Mouse (Mus musculus): ENCODE measurements around the gene Il17ra.

The Il17ra gene

DNA sequence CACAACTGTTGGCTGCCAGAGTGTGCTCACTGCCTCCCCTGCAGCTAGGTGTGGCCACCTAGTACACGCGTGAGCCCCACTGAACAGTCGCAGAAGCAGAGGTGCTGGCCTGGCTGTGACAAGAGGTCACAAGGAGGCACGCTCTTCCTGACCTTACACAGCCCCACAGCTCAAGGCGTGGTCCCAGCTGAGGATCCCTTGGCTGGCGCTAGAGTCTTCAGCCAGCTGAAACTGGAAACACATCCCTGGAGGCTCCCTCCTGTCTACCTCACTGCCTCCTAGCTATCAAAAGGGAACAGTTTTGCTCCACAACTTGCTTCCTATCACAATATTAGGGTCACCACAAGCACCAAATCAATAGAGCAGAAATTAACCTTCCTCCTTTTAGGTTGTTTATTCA lies 48.2 kb downstream of the Il17ra start:
- no peak for DNase-seq

DNA sequence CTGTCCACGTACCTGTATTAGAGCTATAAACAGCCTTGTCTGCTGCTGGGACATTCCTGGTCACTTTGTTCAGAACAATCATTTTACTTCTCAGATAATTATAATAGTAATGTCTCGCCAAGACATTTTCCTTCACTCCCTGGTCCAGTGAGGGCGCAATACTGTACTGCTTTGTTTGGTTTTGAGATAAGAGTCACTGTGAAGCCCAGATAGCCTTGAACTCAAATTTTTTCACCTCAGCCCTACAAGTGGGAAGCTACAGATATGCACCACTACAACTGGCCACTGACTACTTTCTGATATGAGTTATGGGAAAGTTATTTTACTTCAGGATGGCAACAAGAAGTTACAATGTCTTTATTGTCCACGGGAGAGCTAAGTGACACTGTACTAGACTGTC lies 53.4 kb downstream of the Il17ra start:
- DNase-seq: no peak

DNA sequence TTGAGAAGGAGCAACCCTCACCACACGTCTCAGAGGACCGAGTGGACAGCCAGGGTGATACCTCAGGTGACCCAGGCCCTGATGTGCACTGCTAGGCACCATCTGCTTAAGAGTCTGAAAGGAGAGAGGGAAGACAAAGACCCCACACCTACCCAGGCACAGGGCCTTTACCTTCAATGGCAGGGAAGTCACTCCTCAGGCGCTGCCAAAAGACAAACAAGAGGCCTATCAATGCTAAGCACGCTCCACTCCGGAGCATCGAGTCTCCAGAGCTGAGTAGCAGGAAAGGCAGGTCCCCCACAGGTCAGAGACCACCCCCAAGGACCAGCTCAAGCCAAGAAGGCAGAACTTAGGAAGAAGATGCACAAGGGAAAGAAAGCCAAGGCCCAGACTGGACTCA lies 53.8 kb downstream of the Il17ra start:
- DNase-seq: no peak

DNA sequence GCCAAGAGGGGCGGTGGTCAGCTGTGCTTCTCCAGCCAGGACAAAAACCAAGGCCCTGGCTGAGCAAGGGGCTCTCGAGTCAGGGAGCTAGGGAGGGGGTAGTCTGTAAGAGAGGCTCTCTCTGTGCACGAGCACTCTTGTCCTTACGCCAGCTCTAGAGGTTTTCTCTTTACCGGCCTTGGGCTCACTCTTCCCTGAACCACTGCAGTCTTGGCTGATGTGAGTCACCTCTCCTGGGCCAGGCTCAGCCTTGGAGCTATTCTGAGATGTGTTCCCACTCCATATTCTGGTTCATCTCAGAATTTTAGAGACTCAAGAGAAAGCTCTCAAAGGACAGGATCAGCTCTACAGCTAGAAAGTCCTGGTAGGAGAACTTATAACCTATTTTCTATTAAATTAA lies 54.3 kb downstream of the Il17ra start:
- no peak for DNase-seq

DNA sequence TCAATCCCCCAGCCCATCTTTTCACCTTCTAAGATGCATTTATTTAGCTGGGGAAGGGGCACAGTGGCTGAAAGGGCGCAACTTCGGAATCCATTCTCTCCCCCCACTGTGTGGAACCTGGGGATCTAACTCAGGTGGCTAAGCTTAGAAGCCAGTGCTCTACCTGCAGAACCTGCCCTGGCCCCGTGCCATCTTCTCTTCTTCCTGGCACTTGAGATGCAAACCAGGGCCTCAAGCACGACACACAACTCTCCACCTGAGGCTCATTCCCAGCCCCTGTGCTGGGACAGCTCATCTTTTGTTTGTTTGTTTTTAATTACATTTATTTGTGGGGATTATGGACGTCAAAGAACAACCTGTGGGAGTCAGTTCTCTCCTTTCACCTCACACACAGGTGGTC lies 56.6 kb downstream of the Il17ra start:
- DNase-seq: no peak

DNA sequence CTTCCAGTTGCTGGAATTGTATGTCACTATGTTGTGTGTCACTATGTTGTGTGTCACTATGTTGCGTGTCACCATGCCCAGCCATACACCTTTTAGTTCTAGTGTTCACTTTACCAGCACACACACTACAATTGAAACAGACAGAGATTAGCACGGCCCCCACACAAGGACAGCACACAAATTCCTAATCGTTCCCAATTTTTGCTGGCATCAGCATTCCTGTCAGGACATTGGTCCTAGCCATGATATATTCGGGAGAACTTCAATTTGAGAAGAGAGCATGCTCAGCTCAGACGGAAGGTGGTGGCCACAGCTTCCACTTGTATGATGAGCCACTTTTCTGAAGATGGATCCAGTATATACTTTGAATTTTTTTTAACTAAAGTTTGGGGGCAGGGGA lies 61.7 kb downstream of the Il17ra start:
- DNase-seq: no peak

DNA sequence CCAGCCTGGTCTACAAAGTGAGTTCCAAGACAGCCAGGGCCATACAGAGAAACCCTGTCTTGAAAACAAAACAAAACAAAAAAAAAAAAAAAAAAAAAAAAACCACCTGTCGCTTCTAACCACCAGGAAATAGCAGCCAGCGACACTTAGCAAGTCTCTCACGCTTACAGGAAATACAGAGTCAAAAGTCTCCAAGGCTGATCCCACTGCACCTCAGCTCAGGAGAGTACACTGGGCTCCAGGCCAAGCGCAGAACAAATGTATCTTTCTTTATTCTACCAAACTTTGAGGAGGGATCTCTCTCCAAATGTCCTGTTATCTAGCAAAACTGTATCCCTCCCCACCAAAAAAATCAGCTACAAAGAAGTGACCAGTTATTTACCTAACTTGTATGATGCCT lies 66.1 kb downstream of the Il17ra start:
- peak; percentile 58 for DNase-seq

DNA sequence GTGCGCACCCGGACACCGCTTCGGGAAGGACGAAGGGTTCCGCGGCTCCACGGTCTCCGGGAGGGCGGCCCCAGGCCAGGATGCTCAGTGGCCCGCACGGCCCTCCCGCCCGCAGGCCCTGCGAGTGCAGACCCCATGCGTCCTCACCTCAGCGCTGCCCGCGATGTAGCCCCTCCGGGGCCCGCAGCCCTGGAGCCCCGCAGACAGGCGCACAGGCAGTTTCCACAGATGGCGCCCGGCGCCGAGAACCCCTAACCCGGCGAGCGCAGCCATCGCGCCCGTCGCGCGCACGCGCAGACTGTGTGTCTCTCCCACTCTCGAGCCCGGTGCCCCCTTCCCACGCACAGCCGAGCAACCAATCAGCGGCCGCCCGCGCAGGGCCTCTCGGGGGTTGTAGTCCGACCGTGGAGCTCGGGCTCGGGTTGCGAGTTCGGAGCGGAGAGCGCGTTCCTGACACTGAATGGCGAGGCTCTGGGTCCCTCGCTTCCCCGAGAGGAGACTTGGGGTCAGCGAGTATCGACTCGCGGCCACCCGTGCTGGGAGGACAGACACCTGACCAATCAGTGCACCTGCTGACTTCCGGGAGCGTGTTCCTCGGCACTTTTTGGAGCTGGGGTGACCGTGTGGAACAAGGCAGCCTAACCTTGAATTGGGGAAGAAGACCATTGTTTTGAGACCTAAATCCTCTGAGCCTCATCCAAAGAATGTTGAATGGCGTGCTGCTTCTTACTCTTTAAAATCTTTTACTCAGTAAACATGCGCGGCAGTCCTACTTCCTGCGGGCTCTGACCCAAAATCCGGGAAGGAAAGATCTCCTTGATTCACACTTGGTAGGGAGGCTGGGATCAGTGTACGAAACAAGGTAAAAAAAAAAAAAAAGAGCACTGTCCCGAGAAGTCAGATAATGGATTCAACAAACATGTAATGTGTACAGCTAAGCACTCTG lies 68.2 kb downstream of the Il17ra start, which contains the start of gene Hdhd5:
Gene Hdhd5, minus strand, starts transcription at position 300 of the 946 bp plus-strand sequence.
- DNase-seq: peak; percentile 97

DNA sequence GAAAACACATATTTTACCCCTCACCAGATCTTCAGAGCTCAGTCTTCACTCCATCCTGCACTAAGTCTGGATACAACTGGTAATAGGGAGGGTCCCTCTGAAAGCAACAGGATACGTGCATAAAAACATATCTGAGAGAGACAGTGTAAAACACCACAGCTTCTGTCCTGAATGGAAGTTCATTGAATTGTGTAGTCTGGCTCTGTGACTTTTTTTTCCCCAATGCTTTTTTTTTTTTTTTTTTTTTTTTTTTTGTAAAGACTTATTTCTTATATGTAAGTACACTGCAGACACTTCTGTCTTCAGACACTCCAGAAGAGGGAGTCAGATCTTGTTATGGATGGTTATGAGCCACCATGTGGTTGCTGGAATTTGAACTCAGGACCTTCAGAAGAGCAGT lies 69.5 kb downstream of the Il17ra start:
- DNase-seq: no peak

DNA sequence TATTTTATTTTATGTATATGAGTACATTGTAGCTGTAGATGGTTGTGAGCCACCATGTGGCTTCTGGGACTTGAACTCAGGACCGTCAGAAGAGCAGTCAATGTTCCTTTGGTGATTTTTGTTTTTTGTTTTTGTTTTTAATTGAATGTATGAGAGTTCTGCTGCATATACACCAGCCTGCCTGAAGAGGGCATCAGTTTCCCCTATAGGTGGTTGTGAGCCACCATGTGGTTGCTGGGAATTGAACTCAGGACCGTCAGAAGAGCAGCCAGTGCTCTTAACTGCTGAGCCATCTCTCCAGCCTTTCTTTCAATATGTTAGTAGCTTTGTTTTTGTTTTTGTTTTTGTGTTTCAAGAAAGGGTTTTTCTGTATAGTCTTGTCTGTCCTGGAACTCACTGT lies 73.3 kb downstream of the Il17ra start:
- DNase-seq: no peak

All from thymus, postnatal 14 days (tissue).